Mouse (Mus musculus) skeletal muscle tissue, postnatal 0 days (tissue): Measurements from ENCODE around the gene Cel. TPM values are rescaled to one million over a fixed set of nuclear protein-coding genes. Genes with fewer than 3 reads are reported as not detected.

ENCODE experiments used
- microRNA-seq, 2 experiments: library from miRNA; unstranded; fragments of <30 nt; microRNA quantifications; one replicate each; pipeline ENCODE4; 2016
- polyA plus RNA-seq: library from polyadenylated mRNA; unstranded; fragments of >200 nt; fragmentation: Nextera tagmentation; extraction: Ambion mirVana; gene quantifications from 2 replicates; pipeline ENCODE4 v1.2.1, GENCODE M21; 2015

Gene Cel
- polyA plus RNA-seq: not detected in 2 replicates

GRCm38 (mm10) chr2:28563303-28563702 lies at the start of gene Cel:
Gene Cel (minus strand): TSS chr2:28563403.

GRCm38 (mm10) chr2:28583651-28584050 lies 20.4 kb upstream of the Cel start, which contains the start of gene Gtf3c5:
Gene Gtf3c5 (minus strand): TSS chr2:28583751.

GRCm38 (mm10) chr2:28512798-28513401 lies 50.3 kb downstream of the Cel start, which contains the start of gene Ralgds:
Gene Ralgds (plus strand): TSS chr2:28513125.

GRCm38 (mm10) chr2:28505795-28506194 lies 57.4 kb downstream of the Cel start, which contains the start of gene Gm10134:
Gene Gm10134 (plus strand): TSS chr2:28506095.

Small RNAs within 50 kb of the gene (microRNA-seq; reads per million reads assigned to microRNA genes)
- 0 reads per million in 2 experiments for gene Gm22824

Other genes with a start within 250 kb of the Cel start
- 1.3 and 1.6 TPM in 2 replicates for gene Ppp1r26, start 116.6 kb downstream of the Cel start, polyA plus RNA-seq
- gene 1700007K13Rik, start 97.1 kb downstream of the Cel start, polyA plus RNA-seq: not detected in 2 replicates
- gene Mrps2, start 95.3 kb downstream of the Cel start, polyA plus RNA-seq: 42.1 and 44.5 TPM in 2 replicates
- gene Gbgt1, start 66.5 kb downstream of the Cel start, polyA plus RNA-seq: 0.55 and 1.0 TPM in 2 replicates
- gene Gm10134, start 57.3 kb downstream of the Cel start, polyA plus RNA-seq: 2.2 and 3.8 TPM in 2 replicates
- 33.4 and 35.1 TPM in 2 replicates for gene Ralgds, start 50.3 kb downstream of the Cel start, polyA plus RNA-seq
- 11.6 and 12.4 TPM in 2 replicates for gene Gtf3c5, start 20.3 kb upstream of the Cel start, polyA plus RNA-seq
- 0.08 TPM in 1 of 2 replicates, not detected in the other for gene Gfi1b, start 58.6 kb upstream of the Cel start, polyA plus RNA-seq
- 8.8 and 9.4 TPM in 2 replicates for gene Tsc1, start 77.8 kb upstream of the Cel start, polyA plus RNA-seq
- gene Spaca9, start 136.3 kb upstream of the Cel start, polyA plus RNA-seq: 0.62 and 0.94 TPM in 2 replicates
- 0.21 and 0.27 TPM in 2 replicates for gene Ak8, start 136.8 kb upstream of the Cel start, polyA plus RNA-seq